Mouse (Mus musculus) E14TG2a.4 (cell line): ENCODE results near the gene Zfhx3.

Source experiments
- CTCF ChIP-seq: conservative IDR thresholded peaks from 2 replicates; pipeline ENCODE4 v1.5.1; 2014; ENCODE audit warnings: low read length
- NANOG ChIP-seq: IDR thresholded peaks from 2 replicates; pipeline ENCODE4 v1.6.1; 2014; ENCODE audit warnings: borderline replicate concordance, low read length, mixed read lengths

DNA sequence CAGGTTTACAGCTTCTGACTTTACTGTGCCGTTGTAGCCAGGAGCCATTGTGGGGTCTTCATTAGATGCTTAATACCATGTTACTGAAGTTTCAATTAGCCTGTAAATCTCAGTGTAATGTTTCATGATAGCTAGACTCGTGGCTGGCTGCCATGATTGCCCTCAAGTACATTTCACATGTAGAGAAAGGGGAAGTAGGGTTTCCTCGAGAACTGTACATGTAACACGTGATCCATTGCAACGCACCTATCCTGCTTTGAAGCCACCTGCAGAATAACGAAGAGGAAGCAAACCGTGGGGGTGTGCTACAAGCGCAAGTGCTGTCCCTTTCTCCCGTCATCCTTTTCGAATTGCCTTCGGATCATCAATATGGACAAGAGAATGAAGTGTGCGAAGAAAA, 23.5 kb upstream of the Zfhx3 start:
- no peak for TF ChIP-seq CTCF
- TF ChIP-seq NANOG, result no peak
